Mouse (Mus musculus) NIH3T3 (cell line): Measurements from ENCODE around the gene Cd209f.
"Not testable (repeated sequence)": the region's sequence is repeated elsewhere in the genome, so short reads cannot be mapped to it uniquely, and the experiment has no call there.

Source experiments
- DNase-seq: peaks from one replicate; pipeline ENCODE4 v3.0.0-alpha.2; 2012; ENCODE audit warnings: low read depth

The Cd209f gene

DNA sequence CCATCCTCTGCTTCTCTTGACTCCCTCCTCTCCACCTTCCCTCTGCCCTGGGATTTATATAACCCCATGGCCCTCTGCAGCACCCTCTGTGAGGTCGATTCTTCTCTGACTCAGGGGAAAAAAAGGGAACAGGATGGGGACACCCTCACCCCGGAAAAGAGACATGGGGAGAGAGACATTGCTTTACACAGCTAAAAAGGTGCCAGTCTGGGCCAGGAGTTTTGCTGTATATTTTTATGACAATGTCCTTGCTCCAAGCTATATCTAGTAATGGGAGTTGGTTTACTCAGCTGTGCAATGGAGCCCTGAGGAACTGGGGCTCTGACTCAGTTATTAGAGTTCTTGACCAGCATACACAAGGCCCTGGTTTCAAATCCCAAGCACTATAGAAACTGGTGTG, at the start of gene Cd209f:
Gene Cd209f, minus strand, starts transcription at position 101 of the 400 bp plus-strand sequence.
- DNase-seq = not testable (repeated sequence)

DNA sequence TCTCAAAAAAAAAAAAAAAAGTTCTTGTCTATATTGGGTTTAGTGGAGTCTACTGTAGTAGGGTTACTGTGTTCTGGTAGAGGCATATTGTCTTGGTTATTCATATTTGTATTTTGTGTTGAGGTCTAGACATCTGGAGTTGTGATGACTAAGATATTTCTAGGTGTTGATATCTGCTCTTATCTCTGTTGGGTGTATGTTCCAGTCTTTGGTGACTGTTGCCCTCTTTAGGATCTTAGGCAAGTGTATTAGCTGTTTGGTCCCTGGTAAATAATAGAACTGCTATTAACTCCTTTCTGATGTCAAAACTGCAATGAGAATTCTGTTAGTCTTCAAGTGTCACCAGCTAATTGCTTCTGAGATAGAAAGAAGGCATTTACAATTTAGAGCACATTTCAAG, 49.2 kb upstream of the Cd209f start:
- no peak for DNase-seq

- DNase-seq = no peak
Measured at GRCm38 (mm10) chr8:4147272-4147671, 41.6 kb upstream of the Cd209f start.

GRCm38 (mm10) chr8:4141721-4142120, 36.1 kb upstream of the Cd209f start:
- peak; percentile 60 for DNase-seq

- peak; percentile 88 for DNase-seq
Measured at GRCm38 (mm10) chr8:4139660-4140646, 34.3 kb upstream of the Cd209f start.

DNA sequence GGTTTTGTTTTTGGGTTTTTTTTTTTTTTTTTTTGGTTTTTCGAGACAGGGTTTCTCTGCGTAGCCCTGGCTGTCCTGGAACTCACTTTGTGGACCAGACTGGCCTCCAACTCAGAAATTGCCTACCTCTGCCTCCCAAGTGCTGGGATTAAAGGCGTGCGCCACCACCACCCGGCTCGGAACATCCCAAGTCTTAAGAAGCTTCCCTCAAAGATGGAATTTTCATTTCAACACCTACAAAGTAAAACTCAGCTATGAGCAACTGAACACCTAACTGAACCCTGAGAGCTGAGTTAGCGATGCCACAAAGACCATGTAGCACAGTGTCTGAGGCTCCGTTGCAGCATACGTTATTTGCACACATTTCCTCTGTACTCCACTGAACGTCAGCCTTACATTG, 28.2 kb upstream of the Cd209f start, which contains the start of gene Cd209g:
Gene Cd209g, plus strand, starts transcription at position 301 of the 400 bp plus-strand sequence.
- no peak for DNase-seq

DNA sequence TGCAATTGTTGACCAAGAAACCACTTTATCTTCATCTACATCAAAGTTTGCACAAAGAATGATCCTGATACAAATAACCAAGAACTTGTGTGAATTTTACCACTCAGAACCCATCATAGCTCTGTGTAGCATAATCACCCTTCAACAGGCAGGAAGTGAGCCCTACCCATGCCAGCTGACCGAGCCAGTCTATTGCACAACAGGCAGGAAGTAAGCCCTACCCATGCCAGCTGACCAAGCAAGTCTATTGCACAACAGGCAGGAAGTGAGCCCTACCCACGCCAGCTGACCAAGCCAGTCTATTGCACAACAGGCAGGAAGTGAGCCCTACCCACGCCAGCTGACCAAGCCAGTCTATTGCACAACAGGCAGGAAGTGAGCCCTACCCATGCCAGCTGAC, 17.1 kb downstream of the Cd209f start:
- not testable (repeated sequence) for DNase-seq

- peak; percentile 33 for DNase-seq
Measured at GRCm38 (mm10) chr8:4087180-4087722, 18.4 kb downstream of the Cd209f start.
